Mouse (Mus musculus): ENCODE data around the gene Clasrp.

Gene Clasrp

DNA sequence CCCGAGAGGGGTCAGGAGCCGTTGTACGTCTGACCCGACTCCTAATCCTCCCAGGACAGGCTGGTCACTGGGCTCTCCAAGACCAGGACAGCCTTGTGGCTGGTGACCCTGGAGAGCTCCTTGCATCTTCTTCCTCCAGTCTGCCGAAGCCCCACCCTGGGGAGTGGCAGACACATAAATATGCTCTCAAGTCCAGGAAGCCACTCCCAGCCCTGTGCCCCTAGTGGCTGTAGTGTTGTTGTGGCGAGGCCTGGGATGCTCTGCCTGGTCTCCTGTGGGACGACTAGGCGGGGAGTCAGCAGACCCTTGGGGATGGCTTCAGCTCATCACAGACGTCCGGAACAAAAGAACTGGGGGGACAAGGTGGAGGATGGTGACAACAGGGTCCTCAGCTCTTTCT is 73.2 kb downstream of the Clasrp start:
- no peak for DNase-seq (ENCODE audit: low spot score)
